Mouse (Mus musculus): Measurements from ENCODE around the gene Enpp1. TPM values are rescaled to one million over a fixed set of nuclear protein-coding genes. Genes with fewer than 3 reads are reported as not detected.
A peak's percentile ranks its signal among the peaks of the same experiment; 100 is the strongest.

The Enpp1 gene
- total RNA-seq (2021) = 1 to 10 TPM; 3.3 TPM

GRCm38 (mm10) chr10:24711480-24712366 is at the start of gene Enpp1:
TSS of gene Enpp1 (minus strand) at chr10:24712159.
- DNase-seq (ENCODE audit: extremely low spot score in 1 of 2, low spot score in 1 of 2) = peak; percentile 15 to 20

- DNase-seq (ENCODE audit: extremely low spot score in 1 of 2, low spot score in 1 of 2) = no peak
Measured at GRCm38 (mm10) chr10:24758326-24758915, 46.5 kb upstream of the Enpp1 start.

GRCm38 (mm10) chr10:24754874-24755540 is 43.0 kb upstream of the Enpp1 start:
- no peak for DNase-seq (ENCODE audit: extremely low spot score in 1 of 2, low spot score in 1 of 2)

GRCm38 (mm10) chr10:24754251-24754835 is 42.4 kb upstream of the Enpp1 start:
- no peak for DNase-seq (ENCODE audit: extremely low spot score in 1 of 2, low spot score in 1 of 2)

GRCm38 (mm10) chr10:24753536-24754250 is 41.7 kb upstream of the Enpp1 start:
- DNase-seq (ENCODE audit: extremely low spot score in 1 of 2, low spot score in 1 of 2) = no peak

- no peak for DNase-seq (ENCODE audit: extremely low spot score in 1 of 2, low spot score in 1 of 2)
Measured at GRCm38 (mm10) chr10:24742950-24743487, 31.1 kb upstream of the Enpp1 start.

- DNase-seq (ENCODE audit: extremely low spot score in 1 of 2, low spot score in 1 of 2) = no peak
Measured at GRCm38 (mm10) chr10:24741229-24742198, 29.6 kb upstream of the Enpp1 start.

- no peak for DNase-seq (ENCODE audit: extremely low spot score in 1 of 2, low spot score in 1 of 2)
Measured at GRCm38 (mm10) chr10:24739171-24739570, 27.2 kb upstream of the Enpp1 start.

- DNase-seq (ENCODE audit: extremely low spot score in 1 of 2, low spot score in 1 of 2) = no peak
Measured at GRCm38 (mm10) chr10:24738456-24738855, 26.5 kb upstream of the Enpp1 start.

GRCm38 (mm10) chr10:24735027-24735777 is 23.2 kb upstream of the Enpp1 start:
- DNase-seq (ENCODE audit: extremely low spot score in 1 of 2, low spot score in 1 of 2) = no peak

- DNase-seq (ENCODE audit: extremely low spot score in 1 of 2, low spot score in 1 of 2) = no peak
Measured at GRCm38 (mm10) chr10:24727478-24727877, 15.5 kb upstream of the Enpp1 start.

- DNase-seq (ENCODE audit: extremely low spot score in 1 of 2, low spot score in 1 of 2) = no peak
Measured at GRCm38 (mm10) chr10:24725197-24725596, 13.2 kb upstream of the Enpp1 start.

- no peak for DNase-seq (ENCODE audit: extremely low spot score in 1 of 2, low spot score in 1 of 2)
Measured at GRCm38 (mm10) chr10:24721841-24722240, 9.9 kb upstream of the Enpp1 start.

GRCm38 (mm10) chr10:24719383-24719782 is 7.4 kb upstream of the Enpp1 start:
- DNase-seq (ENCODE audit: extremely low spot score in 1 of 2, low spot score in 1 of 2) = no peak

- no peak for DNase-seq (ENCODE audit: extremely low spot score in 1 of 2, low spot score in 1 of 2)
Measured at GRCm38 (mm10) chr10:24718720-24719119, 6.8 kb upstream of the Enpp1 start.

- DNase-seq (ENCODE audit: extremely low spot score in 1 of 2, low spot score in 1 of 2) = no peak
Measured at GRCm38 (mm10) chr10:24718058-24718457, 6.1 kb upstream of the Enpp1 start.

- DNase-seq (ENCODE audit: extremely low spot score in 1 of 2, low spot score in 1 of 2) = no peak
Measured at GRCm38 (mm10) chr10:24716232-24716631, 4.3 kb upstream of the Enpp1 start.

- DNase-seq (ENCODE audit: extremely low spot score in 1 of 2, low spot score in 1 of 2) = no peak
Measured at GRCm38 (mm10) chr10:24712901-24713300, 942 bp upstream of the Enpp1 start.
